Mouse (Mus musculus) C2C12 (cell line): ENCODE results near the gene Mxd4.
A peak's percentile ranks its signal among the peaks of the same experiment; 100 is the strongest.

Source experiments
- CEBPB ChIP-seq: IDR thresholded peaks from one replicate; pipeline ENCODE4 v1.6.1; 2011; ENCODE audit warnings: low read depth, mild to moderate bottlenecking, control low read depth, moderate library complexity
- CTCF ChIP-seq: IDR thresholded peaks from one replicate; pipeline ENCODE4 v1.5.1; 2011; ENCODE audit not compliant: control insufficient read depth, insufficient read depth, insufficient read length
- FOSL1 ChIP-seq: IDR thresholded peaks from one replicate; pipeline ENCODE4 v1.8.0; 2011; ENCODE audit warnings: mild to moderate bottlenecking, low read length; ENCODE audit not compliant: poor library complexity, insufficient read depth, severe bottlenecking
- MAX ChIP-seq: IDR thresholded peaks from one replicate; pipeline ENCODE4 v1.6.1; 2011; ENCODE audit warnings: mild to moderate bottlenecking, control low read depth
- MYOD1 ChIP-seq: IDR thresholded peaks from one replicate; pipeline ENCODE4 v1.6.1; 2011; ENCODE audit warnings: low read depth; ENCODE audit not compliant: control insufficient read depth, insufficient read length
- USF1 ChIP-seq: IDR thresholded peaks from one replicate; pipeline ENCODE4 v1.6.1; 2011; ENCODE audit warnings: low read depth, mild to moderate bottlenecking, control low read depth, moderate library complexity

DNA sequence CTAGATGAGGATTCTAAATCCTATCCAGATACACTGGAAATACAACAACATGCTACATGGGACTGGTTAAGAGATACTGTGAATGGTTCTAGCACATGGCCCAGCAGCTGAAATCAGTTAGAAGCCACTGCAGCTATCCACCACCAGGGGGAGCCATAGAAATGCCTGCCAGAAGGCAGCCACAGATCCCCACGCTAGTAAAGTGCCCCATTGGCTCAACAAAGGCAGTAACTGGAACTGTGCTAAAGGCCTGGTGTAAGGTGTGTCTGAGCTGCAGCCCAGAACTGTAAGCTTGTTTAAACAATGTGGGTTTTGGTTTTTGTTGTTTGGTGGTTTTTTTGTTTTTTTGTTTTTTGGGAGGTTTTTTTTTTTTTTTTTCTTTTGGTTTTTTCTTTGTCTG is 22.8 kb upstream of the Mxd4 start:
- peak; percentile 78 for TF ChIP-seq CTCF
- peak; percentile 54 for TF ChIP-seq MAX
- TF ChIP-seq MYOD1: no peak
- no peak for TF ChIP-seq CEBPB
- TF ChIP-seq USF1: no peak
- TF ChIP-seq FOSL1: no peak
